Mouse (Mus musculus) lung, postnatal 36 days (tissue): ENCODE measurements at regions not wholly inside any gene's neighbourhood (a gene's known extent, or its start where the extent isn't known, plus 50 kb on each side); places are given as distances from the start of the nearest gene placed in this dataset.

Source experiments
- DNase-seq: peaks from one replicate; pipeline ENCODE4 v3.0.0; 2022; ENCODE audit warnings: mixed read lengths

GRCm38 (mm10) chr8:53749263-53749662 lies 110.4 kb upstream of the Neil3 start:
- DNase-seq = no peak

GRCm38 (mm10) chr8:53769211-53769610 lies 130.3 kb upstream of the Neil3 start:
- DNase-seq = no peak

DNA sequence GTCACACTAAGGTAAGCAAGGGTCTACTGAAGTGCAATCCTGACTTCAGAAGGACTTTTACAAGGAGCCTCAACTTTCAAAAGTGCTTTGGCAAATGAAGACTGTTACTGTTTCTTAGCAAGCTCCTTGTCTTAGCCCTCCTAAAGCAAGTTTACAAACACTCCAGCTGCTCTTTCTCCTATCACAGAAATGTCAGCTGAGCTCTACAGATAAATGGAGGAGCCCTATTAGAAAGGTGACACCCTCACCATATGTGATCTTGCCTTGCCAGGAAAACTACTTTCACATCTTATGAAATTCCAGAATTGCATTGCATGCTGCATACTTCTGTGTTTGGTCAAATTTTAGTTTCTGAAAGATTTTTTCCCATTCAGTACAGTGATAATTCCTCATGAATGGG lies 136.6 kb upstream of the Neil3 start:
- DNase-seq = no peak

GRCm38 (mm10) chr8:53780886-53781285 lies 142.0 kb upstream of the Neil3 start:
- DNase-seq = peak; percentile 37

DNA sequence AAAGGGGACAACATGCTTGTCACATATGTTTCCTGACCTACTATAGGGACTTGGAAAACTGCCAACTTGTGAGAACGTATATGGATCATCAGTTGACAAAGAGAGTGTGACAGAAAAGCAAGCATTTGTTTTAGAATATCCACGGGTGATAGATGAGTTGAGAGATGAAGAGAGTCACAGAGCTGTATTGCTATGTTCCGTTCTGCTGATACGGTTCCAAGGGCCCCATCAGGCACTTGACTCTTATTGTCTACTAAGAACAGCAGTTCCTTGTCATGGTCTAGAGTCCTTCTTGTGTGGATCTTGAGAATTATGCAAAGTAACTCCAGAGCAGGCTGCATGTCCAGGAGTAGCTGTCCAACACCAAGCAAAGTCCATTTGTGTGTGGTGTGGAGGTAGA lies 143.0 kb upstream of the Neil3 start:
- no peak for DNase-seq

DNA sequence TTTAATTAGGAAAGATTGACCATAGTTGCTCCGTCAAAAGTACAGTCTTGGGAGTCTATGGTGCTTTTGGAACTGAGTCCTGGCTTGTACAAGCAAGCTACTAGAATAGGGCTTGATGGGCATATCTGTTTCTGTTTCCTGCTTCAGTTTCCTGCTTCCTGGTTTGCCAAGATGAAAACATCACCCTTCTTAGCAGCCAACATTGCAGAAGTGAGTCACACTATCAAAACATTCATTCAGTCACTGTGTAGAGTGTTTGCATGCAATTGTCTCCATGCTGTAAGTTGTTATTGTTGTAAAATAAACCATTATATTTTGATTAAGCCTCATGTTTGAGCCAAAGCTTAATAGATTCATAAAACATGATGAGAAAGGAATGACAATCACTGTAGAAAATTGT lies 149.3 kb upstream of the Neil3 start:
- no peak for DNase-seq

DNA sequence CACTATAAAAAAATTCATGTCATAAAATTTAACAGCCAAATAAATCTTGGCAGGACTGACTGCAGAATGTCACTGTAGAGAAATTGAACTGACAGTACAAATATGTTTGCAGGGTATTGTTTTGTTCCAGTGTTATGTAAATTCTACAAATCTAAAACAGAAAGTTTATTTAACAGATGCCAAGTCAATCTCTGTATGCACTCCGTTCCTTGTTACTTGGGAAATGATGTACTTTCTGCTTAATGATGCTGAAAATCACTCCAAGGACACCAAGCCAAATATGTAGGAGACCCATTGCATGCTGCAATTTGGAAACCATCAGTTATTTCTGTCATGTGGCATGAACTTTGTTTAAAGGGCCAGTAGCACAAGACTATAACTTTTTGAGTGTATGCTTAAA lies 182.3 kb upstream of the Neil3 start:
- peak; percentile 2 for DNase-seq

DNA sequence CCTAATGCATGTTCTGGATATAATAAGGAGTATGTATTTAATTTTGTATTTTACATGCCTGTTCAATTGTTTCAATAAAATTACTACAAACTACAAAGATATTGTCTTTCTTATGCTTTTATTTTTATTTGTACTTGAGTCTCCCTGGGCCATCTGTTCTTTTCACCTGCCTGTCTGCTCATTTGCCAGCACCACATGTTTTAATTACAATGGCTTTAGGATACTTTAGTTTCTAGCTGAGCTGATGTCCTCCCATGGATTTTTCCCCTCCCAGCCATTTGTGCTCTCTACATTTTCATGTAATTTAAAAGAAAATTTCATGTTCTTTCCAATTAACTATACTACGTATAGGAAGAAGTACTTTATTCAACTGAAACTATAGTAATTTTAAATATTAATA lies 188.5 kb upstream of the Neil3 start:
- DNase-seq = no peak

DNA sequence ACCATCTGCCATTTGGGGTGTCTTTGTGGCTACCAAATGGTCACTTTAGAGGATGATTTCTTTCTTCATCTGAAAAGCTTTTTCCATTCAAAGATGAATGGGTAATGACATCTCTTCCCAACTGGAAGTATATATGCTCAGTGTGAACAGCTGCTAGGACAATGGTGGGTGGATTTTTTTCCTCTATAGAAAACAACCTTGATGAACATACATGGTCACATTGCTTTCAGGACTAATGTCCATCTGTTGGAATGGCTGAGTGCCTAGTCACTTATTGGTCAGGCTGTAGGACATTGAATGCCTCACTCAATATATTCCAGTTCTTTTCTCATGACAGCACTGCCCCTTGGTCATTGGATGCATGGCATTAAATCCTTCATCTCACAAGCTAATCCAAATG lies 209.0 kb upstream of the Neil3 start:
- DNase-seq = no peak

- DNase-seq = no peak
Observed at GRCm38 (mm10) chr8:53868567-53868966, 208.8 kb upstream of the Vegfc start.

DNA sequence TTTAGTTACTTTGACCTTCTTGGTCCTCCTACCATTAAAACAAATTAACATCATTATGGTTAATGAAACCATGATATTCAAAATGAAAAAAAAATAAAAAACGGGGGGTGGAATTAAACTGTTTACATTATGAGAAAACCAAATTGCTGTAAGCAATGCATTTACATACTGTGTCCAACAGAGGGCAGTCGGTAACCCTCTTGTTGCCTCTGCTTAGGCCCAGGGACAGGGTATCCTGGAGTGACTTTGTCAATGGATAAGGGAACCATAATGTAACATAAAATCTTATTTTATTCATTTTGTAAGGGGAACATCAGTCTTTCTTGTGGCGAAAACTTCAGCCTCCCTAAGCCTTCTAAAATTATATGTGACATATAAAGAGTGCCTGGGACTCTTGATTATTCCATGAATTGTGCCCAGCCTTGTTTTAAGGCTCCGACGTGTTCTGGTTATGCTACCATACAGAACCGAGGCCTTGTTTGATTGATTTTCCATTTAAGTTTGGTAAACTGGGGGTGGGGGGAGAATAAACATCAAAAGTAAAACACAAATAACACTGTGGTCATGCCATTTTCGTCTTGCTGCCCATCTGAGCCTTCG lies 207.3 kb upstream of the Vegfc start:
- peak; percentile 35 for DNase-seq

DNA sequence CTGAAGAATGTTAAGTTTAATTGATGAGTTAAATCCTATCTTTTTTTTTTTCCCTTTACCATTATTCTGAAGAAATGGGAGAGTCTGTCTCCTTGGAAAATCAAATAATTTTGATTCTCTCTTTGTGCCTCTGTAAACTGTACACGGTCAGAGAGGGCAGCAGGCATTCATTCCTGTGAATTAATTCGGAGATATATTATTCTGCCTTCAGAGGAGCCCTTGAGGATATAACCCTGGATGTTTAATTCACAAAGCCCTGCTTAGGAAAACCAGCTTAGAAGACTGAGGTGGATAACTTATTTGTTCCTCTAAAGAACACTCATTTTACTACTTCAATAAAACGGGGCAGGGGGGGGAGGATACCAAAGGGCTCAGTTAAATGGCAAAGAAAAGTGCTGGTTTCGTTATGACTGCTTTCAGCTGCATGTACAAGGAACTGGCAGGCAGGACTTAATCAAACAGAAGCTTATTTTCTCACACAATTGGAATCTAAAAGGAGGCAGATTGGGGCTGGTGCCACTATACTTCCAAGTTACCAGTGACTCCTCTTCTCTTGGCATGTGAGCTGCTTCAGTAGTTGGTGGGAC lies 205.3 kb upstream of the Vegfc start:
- DNase-seq = no peak

DNA sequence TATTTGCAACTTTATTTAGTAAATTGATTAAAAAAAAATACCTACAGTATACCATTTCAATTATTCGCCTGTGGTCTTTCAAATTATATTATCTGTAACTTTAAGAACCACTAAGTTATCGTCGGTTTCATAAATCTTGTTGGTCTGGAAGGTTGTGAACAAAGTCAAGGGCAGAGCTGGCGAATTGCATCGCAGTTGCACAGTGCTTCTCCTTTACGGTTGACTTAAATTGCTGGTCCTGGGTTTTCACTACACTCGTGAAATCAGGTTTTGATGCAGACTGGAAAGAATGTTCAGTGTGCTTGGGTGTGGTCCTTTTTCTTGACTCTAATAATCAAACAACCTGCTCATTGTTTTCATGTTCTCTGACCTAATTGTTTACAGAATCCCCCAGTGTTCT lies 198.6 kb upstream of the Vegfc start:
- DNase-seq = no peak

DNA sequence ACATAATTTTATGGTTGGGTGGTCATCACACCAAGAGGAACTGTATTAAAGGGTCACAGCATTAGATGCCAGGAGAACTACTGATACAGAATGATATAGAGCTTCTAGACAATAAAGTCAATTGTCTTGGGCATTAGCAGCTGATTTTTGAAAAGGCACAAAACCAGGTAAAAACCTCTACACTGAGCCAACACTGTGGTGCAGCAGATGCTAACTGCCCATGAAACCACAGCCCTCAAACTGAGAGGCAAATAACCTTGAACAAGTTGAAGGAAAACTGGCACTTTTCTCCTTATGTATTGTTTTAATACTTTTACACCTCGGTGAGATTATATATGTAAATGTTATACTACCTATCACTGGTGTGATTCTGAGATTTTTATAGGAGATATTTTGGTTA lies 195.9 kb upstream of the Vegfc start:
- DNase-seq = no peak

DNA sequence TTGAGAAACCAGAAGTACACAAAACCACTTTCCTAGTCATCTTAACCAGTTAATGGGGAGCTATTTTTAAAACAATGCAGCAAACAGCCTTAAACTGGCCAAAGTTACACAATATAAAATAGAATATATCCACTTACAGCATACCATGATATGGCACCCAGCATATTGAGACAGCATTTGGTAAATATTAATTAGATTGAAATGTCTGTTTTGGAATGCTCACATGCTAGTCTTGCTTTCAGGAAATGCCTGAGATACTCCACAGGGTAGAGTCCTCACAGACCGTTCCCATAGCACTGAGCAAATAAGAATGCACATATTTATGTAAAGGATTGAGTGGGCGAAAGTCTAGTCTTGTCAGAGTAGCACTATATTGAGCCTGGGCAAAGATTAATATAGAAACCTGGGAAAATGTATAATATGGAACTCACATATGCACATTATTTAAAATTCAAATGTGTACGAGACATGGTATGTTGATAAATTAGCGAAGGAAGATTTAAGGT lies 185.1 kb upstream of the Vegfc start:
- DNase-seq = no peak

DNA sequence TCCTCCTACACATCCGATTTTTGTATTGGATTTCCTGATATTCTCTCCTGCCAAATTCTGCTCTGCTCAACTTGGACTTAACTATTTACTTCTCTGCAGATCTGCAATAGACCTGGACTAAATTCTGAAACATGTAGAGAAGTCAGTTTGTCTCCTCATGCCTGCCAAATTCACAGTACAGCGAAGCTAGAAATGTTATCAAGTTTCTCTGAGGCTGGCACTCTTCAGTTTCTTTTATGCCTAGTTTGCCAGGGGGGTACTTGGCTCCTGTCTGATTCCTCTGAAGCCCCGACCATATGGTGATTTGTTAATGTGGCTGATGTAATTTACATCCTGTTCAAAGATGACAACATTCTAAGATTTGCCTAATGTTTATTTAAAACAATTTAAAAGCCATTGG lies 184.6 kb upstream of the Vegfc start:
- no peak for DNase-seq

DNA sequence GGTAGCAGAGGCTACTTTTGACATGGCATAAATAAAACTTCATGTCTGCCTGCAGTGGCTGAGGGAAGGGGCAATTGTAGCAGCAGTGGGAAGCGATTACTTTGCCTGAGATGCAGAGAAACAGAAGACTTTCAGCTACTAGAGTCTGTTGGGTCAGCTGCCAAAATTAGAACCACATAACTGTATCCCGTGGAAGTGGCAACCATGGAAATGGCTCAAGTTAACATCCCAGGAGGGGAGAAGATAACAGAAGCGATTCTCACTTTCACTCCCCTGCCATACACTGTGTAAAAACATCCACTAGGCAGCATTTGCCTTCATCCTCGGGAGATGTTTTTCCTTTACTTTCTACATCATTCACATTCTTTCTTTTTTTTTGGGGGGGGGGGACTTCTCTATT lies 155.1 kb upstream of the Vegfc start:
- no peak for DNase-seq

DNA sequence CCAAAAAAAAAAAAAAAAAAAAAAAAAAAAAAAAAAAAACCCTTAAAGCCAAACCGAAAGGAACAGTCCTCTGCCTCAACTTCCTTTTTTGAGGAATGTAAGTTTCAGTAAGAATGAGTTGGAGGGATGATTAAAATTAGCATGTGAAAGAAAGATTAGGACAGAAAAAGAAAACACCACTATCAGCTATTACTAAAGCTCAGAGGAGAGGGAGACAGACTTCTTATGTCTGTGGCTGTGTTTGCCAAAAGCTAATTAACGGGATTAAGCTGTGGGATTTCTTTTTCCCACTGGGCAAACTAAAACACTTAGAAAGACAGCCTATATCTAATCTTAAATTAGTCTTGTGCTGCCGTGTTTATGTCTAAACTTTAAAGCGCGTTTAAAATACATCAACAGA lies 146.7 kb upstream of the Vegfc start:
- no peak for DNase-seq

- no peak for DNase-seq
Observed at GRCm38 (mm10) chr8:53938392-53938791, 139.0 kb upstream of the Vegfc start.

GRCm38 (mm10) chr8:53939519-53939918 lies 137.9 kb upstream of the Vegfc start:
- no peak for DNase-seq

DNA sequence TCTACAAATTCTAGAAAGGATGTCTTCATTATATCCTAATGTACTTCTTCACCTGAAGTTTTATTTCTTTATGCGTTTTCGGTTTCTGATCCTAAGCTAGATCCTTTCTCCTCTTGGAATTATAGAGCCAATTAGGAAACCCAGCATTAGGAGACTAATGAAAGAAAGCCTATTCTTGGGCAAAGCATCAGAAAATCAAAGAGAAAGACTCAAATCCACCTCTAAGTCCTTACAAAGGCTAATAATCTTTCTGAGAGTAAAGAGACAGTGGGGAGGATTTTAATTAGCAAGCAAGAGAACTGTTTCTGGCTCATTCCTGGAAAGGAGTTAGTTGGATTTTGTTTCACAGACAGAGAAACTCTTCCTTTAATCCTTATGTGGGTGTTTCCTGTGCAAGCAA lies 136.3 kb upstream of the Vegfc start:
- DNase-seq = no peak

- no peak for DNase-seq
Observed at GRCm38 (mm10) chr8:53945561-53945960, 131.8 kb upstream of the Vegfc start.

GRCm38 (mm10) chr8:53947384-53947783 lies 130.0 kb upstream of the Vegfc start:
- DNase-seq = no peak

GRCm38 (mm10) chr8:53954476-53955158 lies 122.8 kb upstream of the Vegfc start:
- DNase-seq = no peak

- no peak for DNase-seq
Observed at GRCm38 (mm10) chr8:53956148-53956547, 121.3 kb upstream of the Vegfc start.
